Mouse (Mus musculus): ENCODE data around the gene Stard3nl. TPM values are rescaled to one million over a fixed set of nuclear protein-coding genes. Genes with fewer than 3 reads are reported as not detected.
"Not testable (repeated sequence)": the region's sequence is repeated elsewhere in the genome, so short reads cannot be mapped to it uniquely, and the experiment has no call there.

Gene Stard3nl
- polyA plus RNA-seq, 3 experiments from 2014 or later = 46.1 to 97.6 (median 51.4) TPM

DNA sequence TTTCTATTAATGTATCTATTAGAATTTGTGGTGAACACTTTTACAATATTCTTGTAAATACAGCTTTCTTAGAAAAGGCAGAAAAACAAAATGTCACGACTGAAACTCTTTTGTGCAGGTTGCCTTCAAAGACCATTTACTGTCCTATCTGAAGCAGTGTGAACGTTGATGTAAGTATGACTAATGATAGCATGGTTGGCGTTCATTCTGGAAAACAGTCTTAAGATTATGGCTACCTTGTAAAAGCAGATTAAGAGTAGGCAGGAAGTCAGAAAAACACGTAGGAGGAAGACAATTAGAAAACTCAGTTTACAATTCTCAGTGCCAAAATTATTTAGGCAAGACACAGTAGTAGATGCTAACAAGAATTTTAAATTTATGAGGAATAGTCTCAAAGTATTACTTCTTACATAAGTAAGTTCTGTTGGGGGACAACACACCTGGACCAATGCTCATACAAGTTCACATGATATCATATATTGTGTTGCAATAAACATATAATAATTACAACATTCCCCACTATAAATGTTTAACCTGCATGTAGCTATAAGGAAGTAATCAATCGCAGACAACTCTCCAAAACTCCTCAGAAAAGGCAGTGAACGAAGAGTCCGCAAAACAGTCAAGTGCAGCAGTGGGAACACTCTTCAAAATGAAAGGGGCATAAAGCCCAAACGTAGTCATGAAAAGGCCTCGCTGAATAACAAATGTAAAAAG is 14.3 kb downstream of the Stard3nl start:
- ATAC-seq = no peak

DNA sequence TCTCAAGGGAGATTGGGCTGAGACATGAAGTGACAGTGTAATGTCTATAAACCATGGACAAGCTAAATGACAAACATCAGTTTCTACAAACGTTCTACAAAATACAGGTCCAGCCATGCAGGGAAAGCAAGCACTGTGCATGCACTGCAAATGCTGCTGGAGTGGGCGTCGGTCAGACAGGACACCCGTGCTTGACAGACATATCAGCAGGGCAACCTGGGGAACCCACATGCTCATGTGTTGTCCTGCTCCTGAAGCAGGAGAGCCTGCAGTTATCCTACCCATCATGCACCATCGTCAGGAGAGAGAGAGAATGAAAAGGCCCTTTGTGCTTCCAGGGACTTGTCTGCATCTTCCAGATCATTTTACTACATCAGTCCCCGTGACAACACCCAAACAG is 16.3 kb downstream of the Stard3nl start:
- no peak for ATAC-seq

DNA sequence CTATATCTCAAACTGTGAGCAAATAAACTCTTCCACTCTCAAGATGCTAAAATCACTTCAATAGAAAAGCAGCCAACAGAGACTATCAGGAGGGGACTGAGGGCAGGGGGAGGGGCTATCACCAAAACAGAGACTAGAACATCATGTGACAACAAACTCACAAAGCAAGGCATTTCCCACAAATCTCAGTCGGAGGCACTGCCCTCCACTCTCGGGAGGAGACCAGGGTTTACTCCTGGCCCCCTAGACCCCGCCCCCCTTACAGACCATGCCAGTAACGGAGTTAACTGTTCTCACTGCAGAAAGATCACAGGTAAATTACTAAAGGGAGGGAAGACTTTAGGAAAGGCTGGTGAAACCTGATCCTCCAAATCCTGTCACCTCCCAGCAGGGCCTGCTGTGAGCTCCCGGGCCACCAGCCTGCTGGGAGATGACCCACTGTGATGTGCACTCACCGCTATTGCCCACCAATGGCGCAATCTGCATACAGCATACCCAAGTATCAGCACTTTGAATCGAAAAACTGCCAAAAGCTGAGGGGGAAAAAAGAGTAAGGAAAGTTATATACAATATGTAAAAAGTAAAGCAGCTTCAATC is 23.4 kb downstream of the Stard3nl start:
- no peak for ATAC-seq

DNA sequence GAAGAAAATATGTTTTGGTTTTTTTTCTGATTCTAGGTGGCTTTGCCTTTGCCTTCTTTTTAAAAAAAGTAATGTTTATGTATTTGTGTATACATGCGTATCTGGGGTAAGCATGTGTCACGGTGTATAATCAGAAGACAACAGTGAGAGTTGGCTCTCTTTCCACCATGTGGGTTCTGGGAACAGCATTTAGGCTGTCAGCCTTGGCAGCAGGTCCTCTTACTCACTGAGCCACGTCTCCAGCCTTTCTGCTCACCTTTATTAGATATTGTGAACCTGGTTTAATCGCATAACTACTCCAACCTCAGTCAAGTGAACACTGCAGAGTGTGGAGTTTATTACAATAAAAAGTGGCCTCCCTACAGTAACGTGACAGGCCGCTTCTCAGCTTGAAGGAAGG is 26.8 kb downstream of the Stard3nl start:
- no peak for ATAC-seq

DNA sequence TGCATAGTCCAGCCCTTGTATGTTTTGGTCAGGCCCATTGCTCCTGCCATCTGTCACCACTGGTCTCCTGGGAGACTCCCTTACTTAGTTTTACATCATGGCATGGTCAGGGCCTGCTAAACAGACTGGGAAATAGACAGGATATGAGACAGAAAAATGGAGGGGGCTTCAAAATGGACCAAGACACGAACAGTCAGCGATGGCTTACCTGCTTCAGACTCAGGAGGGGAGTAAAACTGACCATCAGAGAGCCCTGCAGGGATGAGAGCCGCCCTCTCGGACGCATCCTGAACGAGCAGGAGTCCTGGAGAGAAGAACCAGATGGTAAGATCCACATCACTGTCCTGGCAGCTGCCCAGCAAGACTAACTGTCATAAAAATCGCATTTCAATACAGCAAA is 28.1 kb downstream of the Stard3nl start:
- ATAC-seq = no peak

DNA sequence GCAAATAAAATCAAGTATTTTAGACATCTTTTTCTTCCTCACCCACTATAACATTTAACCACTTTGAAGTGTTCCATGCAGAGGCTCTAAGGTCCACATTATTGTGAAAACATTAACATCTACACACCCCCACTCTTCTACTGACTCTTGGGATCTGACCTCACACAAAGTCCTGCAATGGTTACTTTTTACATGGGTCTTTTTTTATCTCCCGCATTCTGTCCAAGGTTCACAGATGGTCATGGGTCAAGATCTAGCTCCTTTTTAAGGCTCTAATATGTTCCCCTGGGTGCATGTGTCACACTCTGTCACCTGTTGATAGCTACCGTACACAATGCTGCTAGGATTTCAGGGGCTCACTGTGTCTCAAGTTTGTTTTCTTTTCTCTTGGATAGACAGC is 28.7 kb downstream of the Stard3nl start:
- ATAC-seq = no peak

DNA sequence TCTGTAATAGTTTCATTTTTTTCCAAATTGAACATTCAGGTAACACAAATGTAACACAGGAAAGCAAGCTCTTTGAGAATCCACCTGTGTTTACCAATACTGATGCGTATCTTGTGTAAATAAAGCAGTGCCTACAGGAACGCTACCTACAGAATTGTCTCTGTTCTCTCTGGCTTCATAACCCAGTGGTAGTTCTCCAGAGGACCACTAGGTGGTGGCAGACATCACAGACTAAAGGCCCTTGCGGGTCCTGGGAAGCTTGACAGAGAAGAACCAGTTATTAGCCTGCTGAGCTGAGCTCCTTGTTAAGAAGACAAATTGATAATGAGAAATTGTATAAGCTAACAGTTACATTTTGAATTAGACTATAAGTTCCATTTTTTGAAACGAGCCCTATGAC is 30.0 kb downstream of the Stard3nl start:
- ATAC-seq = peak; percentile 87

DNA sequence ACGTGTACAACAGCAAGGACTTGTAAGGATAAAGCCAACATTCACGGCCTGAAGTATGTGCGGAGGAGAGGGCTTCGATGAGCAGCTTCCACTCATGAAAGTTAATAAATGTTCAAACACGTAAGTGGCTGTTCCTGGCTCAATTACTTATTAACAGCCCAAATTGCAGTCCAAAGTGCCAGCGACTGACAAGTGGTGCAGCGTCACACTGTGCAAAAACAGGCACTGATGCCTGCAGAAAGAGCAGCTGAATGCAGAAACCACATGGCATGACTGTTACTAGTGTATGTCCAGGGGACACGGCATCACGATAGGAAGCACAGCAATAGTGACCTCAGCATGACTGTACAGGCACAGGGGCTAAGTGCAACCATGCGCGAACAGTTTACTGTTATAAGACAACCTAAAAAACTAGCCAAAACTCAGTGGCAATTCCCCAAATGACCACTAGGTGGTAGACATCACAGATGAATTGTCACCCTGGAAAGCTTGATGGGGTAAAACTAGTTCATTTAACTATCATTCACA is 31.3 kb downstream of the Stard3nl start:
- peak; percentile 62 for ATAC-seq

DNA sequence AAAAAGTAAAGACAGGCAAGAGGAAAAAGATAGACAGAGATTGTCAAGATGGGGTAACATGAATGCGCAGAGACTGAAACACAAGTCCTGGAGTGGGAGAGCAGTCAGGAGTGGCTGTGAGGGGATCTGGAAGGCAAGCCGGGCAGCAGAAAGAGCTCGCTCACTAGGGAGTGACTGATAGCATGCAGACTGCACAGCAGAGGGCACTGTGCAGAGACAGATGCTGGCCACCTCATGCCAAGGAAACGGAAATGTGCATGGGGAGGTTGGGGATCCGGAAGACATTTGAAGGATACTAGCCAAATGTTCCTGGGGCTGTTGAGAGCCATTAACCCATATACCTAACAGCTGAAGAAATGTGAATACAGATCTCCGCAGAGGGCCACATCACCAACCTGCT is 33.2 kb downstream of the Stard3nl start:
- no peak for ATAC-seq

DNA sequence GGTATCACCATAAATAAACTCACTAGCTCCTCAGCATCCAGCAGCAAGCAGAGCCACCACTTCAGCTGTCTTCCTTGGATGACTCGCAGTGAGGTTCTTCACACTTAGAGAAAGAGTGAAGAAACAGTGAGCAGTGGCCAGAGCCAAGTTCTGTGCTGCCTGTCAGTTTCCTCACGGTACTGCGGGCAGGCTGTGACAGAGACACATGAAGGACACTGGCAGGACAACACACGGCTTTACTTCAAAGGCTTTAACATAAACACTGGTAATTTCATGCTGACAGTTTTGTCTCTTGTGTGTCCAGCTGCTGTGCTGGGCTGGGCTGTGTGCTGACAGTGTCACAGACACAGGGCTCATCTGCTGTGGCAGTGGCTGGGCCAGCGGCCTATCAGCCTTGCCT is 37.6 kb downstream of the Stard3nl start:
- no peak for ATAC-seq

DNA sequence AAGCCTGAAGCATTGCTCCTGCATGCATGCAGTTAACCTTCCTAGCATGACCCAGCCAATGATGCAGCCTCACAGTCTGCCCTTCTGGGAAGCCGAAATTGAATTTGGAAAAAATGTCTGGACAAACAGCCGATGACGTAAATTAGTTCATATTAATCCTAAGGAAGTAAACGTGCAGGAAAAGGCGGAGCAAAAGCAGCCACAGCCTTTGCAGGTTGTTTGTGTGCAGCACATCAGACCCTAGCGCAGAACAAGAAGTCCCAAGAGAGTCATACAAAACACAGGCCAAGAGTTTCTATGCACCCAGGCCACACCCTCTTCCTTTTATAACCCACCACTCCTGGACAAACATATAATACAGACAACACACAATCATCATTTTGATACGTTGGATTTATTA is 38.3 kb downstream of the Stard3nl start:
- no peak for ATAC-seq

DNA sequence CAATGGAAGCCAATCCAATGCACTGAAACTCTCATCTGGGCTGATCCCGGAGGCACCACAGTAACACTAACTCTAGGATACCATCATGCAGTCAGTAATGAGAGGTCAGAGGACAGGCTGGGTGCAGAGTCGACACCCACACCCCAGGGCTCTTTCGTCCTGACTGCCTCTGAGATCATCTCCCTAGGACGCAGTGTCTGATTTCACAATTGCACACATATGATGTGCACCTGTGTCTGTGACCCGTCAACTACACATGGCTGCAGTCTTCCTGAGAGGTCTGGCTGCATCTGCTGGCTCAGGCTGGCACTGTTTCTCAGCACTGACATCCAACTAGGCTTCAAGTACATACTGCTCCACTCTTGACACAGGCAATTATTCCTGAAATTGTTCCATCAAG is 38.9 kb downstream of the Stard3nl start:
- peak; percentile 19 for ATAC-seq

DNA sequence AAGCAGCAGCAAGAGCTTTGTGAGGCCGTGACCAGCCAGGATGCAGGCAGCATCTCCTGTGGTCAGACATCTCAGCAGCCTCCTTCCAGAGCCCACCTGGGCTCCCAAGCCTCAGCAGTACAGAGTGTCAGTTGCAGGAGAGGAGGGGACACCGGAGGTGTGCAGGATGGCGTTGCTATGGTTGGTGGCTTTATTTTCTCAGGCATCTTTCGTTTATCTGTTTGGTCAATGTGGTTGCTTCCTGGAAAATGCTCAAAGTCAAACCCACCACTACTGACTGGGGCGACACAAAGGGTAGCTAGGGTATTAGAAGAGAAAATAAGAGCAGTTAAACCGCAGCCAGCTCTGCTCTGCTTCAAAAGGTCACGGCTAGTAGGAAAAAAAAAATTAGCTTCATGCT is 39.5 kb downstream of the Stard3nl start:
- peak; percentile 67 for ATAC-seq

DNA sequence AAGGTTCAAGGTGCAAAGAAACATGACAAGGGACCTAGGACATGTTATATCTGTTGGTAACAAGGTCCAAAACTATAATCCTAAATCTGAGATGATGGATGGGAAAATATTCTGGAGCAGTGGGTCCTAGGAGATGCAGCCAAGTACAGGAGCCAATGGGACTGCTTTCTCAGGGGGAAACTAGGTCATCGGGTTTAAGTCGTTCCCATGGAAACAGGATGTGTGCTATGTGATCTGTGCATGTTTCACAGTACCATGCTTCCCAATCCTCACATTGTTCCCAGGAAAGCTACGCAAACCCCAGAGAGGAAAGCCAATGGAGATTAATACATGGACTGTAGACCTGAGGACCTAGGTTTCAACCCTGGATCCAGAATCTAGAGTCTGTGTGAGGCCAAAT is 42.8 kb downstream of the Stard3nl start:
- no peak for ATAC-seq

DNA sequence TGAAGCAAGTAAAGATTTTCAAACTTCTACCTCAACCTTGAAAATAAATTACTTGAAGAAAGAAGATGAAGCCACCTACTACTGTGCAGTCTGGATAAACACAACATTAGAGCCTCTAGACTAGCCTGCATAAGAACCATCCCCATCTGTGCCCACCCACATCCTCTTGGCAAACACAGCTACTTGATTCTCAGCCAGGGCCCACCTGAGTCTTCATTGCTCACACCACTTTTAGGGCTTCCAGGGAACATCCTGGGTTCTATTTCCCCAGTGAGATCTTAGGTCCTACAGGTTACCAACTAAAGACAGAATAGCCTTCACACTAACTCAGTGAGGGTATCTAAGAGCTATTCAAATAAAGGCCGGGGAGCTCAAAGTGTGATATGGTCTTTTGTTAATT is 55.2 kb downstream of the Stard3nl start:
- not testable (repeated sequence) for ATAC-seq

DNA sequence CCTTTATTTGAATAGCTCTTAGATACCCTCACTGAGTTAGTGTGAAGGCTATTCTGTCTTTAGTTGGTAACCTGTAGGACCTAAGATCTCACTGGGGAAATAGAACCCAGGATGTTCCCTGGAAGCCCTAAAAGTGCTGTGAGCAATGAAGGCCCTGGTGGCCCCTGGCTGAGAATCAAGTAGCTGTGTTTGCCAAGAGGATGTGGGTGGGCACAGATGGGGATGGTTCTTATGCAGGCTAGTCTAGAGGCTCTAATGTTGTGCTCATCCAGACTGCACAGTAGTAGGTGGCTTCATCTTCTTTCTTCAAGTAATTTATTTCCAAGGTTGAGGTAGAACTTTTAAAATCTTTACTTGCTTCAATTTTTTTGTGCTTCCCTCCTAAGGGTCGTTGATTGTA is 59.3 kb downstream of the Stard3nl start:
- ATAC-seq = not testable (repeated sequence)

Other genes starting within 250 kb of the Stard3nl start
- 1 to 10 TPM in 1 of 3 experiments, under 1 TPM in 2; 0.19 to 1.5 (median 0.24) TPM for gene Epdr1, start 224.1 kb upstream of the Stard3nl start, polyA plus RNA-seq (2017; shearing (Covaris generic))
- not detected for gene Sfrp4, start 227.3 kb upstream of the Stard3nl start, polyA plus RNA-seq (2017; shearing (Covaris generic))